Mouse (Mus musculus): ENCODE measurements around the gene Slc38a9.

The Slc38a9 gene

DNA sequence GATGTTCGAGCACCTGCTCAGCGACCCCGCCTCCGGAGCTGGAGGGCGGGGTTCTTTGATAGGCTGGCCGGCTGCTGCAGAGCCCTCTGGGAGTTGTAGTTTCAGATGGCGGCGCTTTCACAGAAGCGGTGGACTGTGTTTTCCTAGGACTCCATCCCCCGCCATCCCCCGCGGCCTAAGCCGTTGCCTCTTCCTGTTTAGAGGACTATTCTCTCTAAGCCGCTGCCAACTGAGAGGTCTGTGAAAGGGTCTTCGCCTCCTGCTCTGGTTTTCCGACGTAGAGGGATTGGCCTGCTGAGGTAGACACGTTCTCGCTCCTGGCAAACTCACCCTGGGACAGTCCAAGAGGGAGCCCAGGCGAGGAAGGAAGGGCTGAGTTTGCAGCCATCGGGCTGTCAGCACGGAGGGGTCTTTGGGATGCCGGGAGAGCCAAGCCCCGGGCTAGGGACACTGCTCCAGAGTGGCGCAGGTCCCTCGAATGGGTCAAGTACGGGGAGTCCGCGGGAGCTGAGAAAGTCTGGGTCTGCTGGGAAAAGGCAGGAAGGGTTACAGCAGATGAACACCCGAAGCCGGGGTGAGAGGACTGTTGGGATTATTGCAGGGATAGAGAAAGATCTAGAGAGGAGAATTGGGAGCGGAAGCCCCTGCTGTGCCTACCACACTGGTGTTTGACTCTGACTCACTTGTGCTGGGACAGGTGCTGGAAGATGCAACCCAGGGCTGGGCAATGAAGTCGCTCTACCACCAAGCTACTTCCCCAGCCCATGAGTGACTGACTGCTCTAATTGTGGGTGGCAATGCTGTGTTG, at the start of gene Slc38a9:
Gene Slc38a9 (plus strand): TSS at position 178 of the 808 bp plus-strand sequence.
- DNase-seq (ENCODE audit: low spot score) = peak; percentile 94

DNA sequence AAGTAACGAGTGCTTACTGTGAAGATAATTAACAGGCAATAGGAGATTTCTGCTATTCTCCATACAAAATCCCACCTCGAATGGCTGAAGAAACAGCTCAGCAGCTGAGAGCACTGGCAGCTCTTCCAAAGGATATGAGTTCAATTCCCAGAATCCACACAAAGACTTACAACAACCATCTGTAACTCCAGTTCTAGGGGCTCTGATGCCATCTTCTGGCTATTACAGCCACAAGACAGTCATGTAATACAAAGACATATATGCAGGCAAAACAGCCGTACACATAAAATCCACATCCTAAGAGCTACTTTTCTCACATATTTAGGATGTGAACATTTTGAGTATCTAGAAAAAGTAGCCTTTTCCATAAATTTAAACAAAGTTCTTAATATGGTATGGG, 39.0 kb upstream of the Slc38a9 start:
- no peak for DNase-seq (ENCODE audit: low spot score)

DNA sequence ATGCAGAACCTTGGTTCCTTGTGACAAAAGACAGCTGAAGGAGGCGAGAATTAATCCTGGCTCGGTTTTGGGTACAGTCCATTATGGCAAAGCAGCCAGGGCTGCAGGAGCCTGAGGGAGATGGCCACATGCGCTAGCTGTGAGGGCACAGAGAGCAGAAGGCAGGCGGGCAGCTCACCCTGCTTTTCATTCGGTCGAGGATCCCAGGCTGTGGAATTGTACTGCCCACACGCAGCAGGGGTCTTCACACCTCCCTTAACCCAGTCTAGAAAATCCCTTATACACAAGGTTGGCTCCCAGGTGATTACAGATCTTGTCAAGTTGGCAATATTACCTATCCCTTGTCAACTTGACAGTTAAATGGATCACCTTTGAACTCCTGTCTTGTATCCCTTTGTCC, 36.9 kb upstream of the Slc38a9 start:
- DNase-seq (ENCODE audit: low spot score) = no peak

DNA sequence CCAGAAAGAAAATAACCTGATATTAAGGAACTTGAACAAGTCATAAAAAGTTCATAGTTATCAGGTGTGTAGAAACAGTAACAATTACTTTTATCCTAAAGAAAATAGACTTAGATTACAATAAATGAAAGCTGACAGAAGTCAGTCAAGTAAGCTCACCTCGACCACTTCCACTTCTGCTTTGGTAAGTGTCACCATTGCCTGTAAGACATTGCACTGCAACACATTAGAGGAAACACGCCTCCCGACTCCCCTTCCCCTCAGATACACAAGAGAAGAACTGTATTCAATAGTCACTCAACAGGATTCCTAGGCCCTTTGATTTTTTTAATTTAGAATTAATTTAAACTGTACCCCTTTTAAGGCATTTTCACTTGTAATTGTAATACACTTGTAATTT, 35.9 kb upstream of the Slc38a9 start:
- no peak for DNase-seq (ENCODE audit: low spot score)

DNA sequence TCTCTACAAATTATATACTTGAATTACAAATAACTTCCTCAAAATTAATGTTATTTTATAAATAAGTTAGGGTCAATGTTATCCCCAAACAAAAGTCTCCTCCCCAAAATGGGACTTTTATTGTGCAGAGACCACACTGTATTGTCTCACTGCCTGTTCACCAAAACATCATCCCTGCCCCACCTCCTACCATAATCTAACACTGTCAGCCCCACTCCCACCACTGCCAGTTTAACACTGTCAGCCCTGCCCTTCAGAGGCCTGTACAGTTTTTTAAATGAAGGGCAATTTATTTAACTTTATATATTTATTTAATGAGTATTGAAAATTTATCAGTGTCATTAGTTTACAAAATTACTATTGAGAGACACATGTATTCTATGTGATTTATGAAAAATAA, 35.0 kb upstream of the Slc38a9 start:
- no peak for DNase-seq (ENCODE audit: low spot score)

DNA sequence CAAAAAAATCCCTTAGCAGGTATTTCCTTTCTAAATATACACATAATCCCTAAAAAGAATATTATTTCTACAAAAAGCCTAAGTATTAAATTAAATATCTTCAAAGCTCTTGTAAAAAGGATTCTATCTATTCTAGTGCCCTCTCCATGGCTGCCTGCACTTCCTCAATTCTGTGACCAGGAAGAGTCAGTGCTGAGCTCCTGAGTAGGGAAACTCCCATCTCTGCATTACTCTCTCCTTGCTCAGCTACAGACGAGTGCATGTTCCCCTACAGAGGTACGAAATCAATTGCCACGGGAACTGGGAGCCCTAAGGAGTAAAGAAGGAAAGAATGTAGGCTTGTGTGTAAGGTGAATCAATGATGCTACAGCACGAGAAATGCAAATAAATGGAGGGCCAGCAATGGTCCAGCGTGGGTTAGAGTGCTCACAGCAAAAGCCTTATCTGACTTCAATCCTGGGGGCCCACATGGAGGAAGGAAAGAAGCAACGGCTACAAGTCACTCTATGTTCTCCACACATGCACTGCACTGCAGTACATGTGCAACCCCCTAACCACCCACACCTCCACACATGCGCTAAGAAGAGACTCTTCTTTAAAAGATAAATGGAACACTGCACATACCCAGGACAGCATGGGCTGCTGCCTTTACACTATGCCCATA, 25.2 kb upstream of the Slc38a9 start:
- DNase-seq (ENCODE audit: low spot score) = no peak

DNA sequence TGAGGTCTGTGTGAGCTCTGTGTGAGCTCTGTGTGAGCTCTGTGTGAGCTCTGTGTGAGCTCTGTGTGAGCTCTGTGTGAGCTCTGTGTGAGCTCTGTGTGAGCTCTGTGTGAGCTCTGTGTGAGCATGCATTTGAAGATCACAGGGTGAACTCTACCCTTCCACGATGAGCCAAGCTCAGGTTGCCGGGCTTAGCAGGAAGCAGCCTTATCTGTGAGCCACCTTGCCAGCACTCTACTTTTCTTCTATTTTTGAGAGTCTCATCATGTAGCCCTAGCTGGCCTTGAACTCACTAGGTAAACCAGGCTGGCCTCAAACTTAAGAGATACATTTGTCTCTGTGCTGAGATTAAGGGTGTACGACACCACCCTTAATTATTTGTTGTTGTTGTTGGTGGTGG, 24.1 kb upstream of the Slc38a9 start:
- DNase-seq (ENCODE audit: low spot score) = no peak

DNA sequence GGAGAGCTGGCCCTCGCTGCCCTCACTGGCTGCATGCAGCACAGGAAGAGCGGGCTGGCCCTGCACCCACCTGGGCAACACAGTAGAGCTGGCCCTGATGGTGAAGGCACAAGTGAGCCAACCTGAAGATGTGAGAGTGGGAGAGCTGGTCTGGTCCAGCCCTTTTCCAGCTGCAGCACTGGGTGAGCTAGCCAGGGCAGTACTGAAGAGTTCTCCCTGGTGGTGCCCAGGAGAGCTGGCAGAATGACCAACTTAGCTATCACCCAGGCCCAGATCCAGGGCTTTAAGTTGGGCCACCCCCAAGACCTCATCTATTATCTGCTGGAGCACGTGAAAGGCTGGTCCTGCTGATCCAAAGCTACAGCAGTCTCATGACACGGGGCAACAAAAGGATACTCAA, 21.4 kb upstream of the Slc38a9 start:
- no peak for DNase-seq (ENCODE audit: low spot score)

DNA sequence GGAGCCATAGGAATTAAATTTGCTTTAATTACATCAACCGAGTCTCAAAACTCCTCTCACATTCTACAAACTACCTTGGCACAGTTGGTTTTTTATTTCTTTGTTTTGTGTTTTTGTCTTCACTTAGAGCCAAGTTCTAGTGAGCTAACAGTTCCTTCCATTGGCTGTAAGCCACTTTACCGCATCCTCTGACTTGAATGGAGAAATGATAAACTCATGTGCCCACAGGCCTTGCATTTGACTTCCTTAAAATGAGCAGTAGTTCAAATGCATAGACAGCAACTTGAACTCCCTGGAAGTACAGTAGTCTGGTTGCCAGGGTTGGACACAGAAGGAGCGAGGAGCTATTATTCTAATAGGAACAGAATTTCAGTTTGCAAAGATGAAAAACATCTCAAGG, 17.7 kb upstream of the Slc38a9 start:
- no peak for DNase-seq (ENCODE audit: low spot score)

DNA sequence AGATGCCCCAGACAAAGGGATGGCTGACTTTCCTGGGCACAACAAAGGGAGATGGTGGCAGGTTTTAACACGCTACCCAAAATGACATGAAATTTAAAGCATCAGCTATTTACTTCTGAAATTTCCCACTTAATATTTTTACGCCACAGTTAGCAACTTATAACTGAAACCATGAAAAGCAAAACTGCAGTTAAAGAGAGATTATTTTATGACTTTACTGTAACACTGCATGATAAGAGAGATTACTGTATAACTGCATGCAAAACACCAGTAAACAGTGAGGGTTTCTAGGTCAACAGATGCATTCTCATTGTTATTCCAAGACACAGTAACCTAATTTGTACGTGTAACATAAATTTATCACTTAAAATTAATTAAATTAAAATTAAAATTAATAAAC, 15.6 kb upstream of the Slc38a9 start:
- DNase-seq (ENCODE audit: low spot score) = no peak

DNA sequence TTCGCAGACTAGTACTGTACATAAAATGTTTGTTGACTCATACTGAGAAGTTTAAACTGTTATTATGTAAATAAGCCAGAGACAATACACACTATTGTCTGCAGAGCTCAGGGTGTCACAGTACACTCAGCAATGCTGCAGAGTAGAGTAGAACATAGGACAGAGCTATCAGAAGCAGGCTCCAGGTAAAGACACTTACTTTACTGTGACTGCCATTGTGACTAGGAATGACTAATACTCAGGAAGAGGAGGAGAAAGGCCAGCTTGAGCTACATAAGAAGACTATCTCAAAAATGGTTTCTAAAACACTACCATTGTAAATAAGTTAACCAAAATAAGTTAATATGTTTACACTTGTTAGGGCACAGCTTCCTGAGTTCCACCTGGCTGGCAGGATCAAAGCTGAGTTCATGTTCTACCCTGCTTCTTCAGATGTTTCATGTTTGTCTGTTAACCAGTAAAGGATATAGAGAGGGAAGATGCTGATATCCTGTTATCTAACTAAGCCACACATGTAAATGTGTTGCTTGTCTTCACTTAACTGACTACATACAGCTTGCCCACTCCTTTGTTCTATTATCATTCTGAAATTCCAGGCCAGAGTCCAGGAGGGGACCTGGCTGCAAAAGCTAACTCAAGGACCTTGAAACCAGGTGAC, 14.9 kb upstream of the Slc38a9 start:
- DNase-seq (ENCODE audit: low spot score) = no peak

DNA sequence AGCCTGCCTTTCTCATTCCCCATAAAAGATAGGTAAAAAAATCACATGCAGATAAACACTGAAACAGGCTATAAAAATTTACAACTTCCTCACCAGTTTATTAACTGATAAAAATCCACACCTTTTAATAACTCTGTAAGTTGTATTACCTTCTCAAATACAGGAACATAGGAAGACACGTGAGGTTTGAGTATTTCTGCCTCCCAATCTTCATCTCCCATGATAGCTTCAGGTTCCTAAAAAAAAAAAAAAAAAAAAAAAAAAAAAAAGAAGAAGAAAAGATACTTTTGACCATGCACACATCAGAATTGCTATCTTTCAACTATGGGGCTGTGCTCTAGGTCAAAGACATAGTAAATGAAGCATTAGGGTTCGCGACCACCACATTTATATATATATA, 9.4 kb upstream of the Slc38a9 start:
- no peak for DNase-seq (ENCODE audit: low spot score)

DNA sequence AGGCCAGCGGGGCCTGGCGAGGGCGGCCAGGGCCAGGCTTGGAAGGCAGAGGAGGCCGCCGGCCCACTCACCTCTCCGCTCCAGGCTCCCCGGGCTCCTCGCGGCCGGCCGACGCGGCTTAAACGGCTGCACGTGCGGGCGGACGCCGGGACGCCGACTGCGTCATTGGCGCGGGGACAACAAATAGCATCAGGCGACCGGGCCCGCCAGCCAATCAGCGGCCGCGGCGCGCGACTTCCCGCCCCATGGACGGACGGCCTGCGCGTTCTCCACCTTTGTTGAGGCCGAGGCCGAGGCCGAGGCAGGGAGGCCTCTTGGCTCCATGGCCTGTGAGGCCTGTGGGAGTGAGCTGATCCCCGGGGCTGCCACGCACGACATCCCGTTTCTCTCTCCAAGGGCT, 8.3 kb upstream of the Slc38a9 start, which contains the start of gene Ddx4:
Gene Ddx4 (minus strand): TSS at position 271 of the 400 bp plus-strand sequence.
- DNase-seq (ENCODE audit: low spot score) = peak; percentile 95

DNA sequence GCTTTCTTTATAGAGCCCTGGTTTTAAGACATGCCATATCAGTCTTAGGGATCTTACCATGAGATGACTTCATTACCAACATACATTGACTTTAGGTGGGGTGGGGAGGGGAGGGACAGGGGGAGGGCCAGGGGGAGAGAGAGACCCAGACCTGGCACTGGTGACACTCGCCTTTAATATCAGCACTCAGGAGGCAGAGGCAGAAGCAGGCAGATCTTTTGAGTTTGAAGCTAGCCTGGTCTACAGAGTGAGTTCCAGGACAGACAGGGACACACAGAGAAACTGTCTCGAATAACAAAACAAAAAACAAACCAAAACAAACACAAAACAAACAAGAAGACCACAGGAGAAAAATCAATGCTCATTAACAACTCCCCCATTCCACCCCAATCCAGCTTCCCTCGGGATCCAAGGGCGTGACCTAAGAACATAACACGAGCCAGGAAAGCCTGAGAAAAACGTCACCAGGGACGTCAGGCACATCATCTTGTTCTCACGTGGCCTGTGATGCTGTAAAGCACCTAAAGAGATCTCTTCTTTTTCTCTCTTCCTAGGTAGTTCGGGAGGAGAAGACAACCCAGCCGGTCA, 471 bp upstream of the Slc38a9 start:
- DNase-seq (ENCODE audit: low spot score) = no peak

DNA sequence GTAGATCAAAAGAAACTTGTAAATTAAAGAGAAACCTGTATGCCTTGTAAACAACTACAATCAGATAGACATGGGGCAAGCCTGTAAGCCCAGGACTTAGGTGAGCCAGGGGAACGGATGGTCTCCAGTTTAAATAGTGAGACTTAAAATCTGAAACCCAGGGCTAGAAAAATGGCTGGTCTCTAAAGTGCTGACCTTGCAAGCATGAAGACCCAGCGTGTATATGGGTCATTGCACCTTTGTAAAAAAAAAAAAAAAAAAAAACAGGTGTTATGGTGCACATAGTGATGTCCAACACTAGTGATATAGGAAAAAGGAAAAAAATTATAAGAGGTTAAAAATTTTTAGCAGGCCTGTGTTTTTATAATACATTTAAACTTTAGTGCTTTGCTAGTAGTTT, 1.1 kb downstream of the Slc38a9 start:
- DNase-seq (ENCODE audit: low spot score) = no peak

DNA sequence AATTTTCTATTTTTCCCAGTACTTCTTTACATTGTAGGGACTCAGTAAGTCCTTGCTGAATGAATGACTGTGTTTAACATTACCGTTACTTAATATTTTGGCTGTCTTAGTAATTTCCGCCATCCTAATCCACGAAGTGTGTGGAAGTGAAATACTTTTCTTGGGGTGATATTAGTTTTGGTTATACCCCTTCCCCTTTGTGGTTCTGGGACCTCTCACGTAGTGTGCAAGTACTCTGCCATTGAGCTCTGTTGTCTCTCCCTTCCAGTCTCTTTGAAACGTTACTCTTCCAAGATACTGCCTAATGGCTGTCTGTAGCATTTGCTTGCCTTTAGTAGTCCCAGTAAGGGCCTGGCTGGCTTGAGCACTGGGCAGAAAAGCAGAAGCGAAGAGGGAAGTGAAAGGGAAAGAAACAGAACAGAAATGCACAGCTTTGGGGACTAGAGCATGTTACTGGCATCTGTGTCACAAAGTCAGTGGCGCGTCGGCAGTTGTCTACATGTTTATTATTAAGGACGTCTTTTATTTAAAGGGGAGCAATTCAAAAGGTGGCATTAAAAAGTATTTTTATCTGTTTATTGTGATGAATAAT, 6.0 kb downstream of the Slc38a9 start:
- DNase-seq (ENCODE audit: low spot score) = no peak

DNA sequence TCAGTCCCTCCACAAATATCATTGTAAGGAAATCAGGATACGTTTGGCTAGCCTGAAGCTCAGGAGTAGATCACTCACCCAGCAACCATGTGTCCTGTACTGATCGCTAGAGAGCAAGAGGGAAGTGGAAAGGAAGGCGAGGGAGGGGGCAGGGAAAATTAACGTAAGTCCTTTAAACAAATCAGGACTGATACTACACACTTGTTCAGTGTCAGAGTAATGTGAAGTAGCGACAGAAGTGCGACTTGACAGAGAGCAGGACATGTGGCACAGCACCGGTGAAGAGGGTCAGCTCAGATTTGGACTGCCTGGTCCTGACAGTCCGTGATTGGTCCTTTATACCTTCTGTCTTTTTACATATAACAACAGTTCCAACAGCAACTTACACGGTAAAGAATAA, 6.7 kb downstream of the Slc38a9 start:
- DNase-seq (ENCODE audit: low spot score) = no peak

DNA sequence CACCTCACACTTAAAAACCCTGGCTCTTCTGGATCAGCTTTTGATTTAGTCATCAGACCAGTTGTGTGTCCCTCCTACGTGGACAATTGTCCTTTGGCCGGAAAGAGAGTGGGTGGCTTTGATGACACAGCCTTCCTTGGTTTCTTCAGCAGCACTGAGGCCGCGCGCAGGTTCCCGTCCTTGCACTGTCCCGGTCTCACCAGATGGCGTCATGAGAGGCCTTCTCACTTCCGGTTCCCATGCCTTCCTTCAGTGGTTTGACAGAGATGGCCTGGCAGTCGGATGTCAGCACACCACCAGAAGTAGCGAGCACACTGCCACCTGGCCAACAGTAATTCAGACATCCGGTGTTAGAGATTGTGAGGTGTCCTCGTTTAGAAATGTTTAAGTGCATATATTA, 11.2 kb downstream of the Slc38a9 start:
- no peak for DNase-seq (ENCODE audit: low spot score)

DNA sequence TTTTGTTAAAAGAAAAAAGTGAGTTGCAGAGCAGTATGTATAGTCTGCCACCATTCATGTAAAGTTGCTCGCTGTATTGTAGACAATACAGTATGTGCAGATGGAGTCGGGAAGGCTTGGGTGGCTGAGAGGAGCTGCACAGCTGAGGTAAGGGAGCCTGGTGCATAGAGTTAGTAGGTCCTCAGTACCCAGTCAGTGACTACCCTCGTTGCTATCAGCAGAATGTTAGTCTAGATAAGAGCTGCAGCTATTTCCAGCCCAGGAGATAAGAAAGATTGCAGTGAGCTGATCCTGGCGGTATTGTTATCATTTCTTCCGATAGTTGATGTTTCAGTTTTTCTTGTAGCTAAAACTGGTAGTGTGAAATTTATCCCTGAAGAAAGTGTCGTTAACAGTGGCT, 12.2 kb downstream of the Slc38a9 start:
- no peak for DNase-seq (ENCODE audit: low spot score)

DNA sequence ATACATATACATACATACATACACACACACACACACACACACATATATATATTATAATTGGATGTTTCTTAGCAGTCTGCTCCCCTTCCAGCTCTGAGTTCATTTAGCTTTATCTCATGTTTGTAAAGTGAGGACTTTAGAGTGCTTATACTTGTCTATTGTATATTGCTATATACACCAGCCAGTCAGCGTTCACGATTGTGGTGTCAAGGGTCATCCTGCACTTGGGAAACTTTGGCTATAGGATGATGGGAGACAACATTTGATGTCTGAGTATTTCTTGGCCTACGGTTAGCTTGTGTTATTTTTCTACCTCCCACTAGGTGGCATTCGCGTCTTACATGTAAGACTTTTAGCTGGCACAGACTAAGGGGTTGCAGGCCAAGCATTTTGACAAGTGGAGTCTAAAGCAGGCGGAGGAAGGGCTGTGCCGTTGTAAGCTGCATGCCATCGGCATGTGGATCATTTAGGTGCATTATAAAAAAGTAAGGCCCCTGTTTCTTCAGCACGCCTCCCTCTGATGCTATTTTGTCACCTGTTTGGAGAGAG, 13.4 kb downstream of the Slc38a9 start:
- DNase-seq (ENCODE audit: low spot score) = no peak

DNA sequence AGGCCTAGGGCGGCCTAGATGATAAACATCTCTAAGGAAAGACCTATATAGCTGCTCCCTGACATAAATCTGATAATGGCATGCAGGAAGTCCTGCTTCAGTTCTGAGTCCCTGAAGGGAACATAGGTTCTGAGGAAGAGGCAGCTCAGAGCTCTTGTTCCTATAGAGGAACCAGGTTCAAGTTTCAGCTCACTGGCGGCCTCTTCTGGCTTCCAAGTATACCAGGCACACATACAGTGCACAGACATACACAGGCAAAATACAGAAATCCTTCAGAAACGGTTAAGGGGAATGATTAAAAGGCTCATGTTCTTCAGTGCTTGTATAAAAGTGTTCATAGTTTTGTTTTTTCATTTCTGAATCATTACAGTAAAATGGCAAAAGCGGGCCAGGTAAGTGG, 17.6 kb downstream of the Slc38a9 start:
- DNase-seq (ENCODE audit: low spot score) = no peak

DNA sequence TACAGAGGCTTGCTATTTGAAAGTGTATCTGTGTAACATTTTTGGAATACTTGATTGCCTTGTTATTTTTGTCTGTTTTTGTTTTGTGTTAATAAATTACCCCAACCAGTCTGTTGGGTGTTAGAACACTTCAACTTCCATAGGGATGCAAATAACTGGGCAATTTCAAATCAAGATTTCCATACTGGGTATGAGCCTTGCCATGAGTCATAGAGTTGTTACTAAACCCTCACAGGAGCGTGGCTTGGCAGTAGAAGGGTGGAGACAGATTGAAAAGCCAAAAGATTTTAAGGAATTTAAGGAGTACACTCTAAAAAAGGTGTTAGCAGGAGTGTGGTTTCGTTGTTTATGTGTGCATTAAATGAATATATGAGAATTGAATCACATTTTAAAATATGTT, 22.8 kb downstream of the Slc38a9 start:
- DNase-seq (ENCODE audit: low spot score) = no peak

Measured in testis, postnatal 14 days (tissue).